Mouse (Mus musculus) large intestine, adult 2 months (tissue): ENCODE data around the gene Krt32. TPM values are rescaled to one million over a fixed set of nuclear protein-coding genes. Genes with fewer than 3 reads are reported as not detected.

ENCODE experiments used
- DNase-seq: peaks from one replicate; pipeline ENCODE4 v3.0.0-alpha.2; 2012; ENCODE audit warnings: low read depth, low spot score
- WGBS: fragments of 180-500 bp; shearing (Covaris S2); methylation state at CpG from one replicate; pipeline ENCODE4 v1.1.7; 2018; 5-methylcytosine and 5-hydroxymethylcytosine counted together
- polyA plus RNA-seq: library from polyadenylated mRNA; depleted of rRNA; stranded (reverse); fragments of >200 nt; gene quantifications from 2 replicates; pipeline ENCODE4 v1.2.3, GENCODE M21; 2012; rRNA removed

Krt32 gene
- polyA plus RNA-seq, 1 experiment, result 0.25 TPM

DNA sequence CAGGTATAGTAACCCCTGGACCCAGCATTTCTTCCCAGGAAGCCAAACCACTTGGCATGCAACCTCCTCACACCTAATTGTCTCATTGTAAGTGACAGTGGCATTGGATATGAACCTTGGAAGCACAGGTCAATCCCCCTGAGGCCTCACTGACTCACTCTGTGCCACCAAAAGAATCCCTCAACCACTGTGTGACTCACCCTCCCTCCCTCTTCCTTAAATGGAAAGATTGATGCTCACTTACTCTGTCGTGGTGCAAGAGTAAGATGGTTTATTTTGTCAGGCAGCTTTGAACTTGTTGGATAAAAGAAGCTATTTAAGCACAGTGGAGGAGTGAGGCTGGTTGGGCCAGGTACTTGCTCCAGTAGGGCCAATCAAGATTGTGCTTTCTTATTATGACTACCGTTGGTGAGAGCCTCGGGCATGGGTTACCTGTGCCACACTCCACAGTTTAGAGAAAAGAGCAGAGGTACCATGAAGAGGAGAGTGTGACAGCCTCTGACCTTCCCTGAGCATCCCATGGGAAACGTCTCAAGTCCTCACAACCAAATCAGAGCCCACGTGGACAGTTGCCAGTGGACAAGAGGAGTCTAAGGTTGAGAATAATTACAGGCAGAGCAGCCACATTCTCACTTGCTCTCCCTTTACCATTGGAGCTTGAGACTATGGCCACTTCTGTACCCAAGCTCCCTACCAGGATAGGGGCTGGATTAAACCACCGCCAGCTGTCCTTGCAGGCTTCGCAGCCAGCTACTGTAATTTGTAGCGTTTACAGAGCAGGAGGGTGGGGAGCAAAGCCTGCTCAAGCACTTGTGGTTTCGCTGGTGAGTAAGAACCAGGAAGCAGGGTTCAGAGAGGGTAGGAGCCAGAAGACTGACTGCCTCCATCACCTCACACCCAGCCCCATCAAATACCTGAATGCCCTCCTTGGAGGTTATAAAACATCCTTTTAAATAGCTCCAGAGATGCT lies 32.1 kb downstream of the Krt32 start:
- 38% methylated on average over 9 of the region's 9 CpGs for WGBS

DNA sequence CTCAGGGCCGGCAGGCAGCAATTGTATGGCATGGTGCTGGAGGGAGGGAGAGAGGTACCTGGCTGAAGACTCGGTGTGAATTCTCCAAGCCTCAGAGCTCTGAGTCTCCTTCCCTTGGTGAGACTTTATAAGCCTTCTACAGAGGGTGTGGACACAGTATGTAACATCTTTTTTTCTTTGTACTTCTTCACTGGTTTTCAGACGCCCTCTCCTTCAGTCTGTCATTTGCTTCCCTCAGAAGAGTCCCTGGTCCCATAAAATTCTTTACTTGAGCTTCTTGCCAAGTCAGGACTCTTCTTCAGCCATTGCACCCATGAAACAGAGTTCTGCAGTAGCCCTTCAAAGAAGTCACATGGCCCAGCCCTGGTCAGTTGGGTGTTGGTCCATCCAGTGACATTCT lies 37.6 kb downstream of the Krt32 start, which contains the start of gene Krt31:
TSS of gene Krt31 (minus strand) at position 101 of the 400 bp plus-strand sequence.
- DNase-seq, result no peak

More for the DNA sequence above, 32.1 kb downstream of the Krt32 start:
- DNase-seq, result no peak

DNA sequence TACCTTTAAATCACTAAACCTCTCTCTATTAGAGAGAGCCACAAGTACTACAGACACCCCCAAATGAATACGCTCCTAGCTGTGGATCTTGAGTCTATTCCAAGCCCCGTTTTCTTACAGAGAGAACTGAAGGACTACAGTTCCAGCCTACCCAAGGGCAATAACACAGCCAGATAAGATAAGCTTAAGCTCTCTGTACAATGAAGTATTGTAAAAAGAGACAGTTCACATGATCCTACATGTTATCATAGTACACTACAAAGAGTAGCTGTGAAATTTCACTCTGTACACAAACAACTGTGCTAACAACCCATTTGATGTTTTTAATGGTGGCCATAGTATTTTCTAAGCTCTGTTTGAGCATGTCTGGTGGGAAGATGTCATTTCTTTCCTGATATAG lies 40.8 kb downstream of the Krt32 start:
- DNase-seq, result no peak
- WGBS, result 44% methylated on average over 2 of the region's 2 CpGs

More for the DNA sequence above, 37.6 kb downstream of the Krt32 start, which contains the start of gene Krt31:
- WGBS, result 87% methylated on average over 3 of the region's 3 CpGs

DNA sequence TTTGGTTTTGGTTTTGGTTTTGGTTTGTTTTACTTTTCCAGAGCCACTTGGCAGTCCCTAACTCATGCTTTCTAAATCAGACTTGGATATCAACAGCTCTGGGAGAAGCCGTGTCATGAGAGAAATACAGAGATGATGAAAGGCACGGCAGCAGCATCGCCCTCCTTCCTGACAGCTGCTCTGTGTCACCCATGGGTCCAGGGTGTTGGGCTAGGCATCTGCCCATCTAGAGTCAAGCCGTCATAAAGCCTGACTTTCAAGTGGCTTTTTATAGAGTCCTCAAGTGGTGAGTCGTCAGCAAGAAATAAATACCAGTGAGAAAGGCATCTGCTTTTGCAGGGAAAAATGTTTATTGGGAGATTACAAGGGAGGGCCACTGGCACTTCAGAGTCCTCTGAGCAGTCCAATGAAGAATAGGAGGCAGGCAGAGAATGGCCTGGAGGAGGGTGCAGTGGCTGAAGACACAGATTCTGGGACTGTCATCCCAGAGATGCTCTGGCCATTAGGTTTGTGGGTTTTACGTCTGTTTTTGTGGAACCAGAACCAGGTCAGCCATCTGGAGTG lies 41.6 kb downstream of the Krt32 start:
- DNase-seq, result no peak
- WGBS, result 31% methylated on average over 6 of the region's 6 CpGs

DNA sequence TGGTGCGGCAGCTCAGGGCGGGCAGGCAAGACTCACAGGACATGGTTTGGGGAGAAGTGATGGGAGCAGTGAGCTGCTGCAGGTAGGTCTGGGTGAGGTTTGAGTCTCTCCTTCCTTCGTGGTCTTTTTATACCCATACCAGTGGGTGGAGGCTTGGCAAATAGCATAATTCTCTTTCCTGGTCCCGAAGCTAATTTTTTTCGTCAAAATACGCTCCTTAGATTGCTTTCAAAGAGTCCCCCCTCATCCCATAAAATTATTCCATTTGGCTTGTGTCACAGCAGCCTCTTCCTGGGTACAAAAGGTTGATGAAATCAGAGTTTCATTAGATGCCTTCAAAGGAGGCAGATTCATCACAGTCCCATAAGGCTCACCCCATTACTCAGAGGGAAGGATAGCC lies 46.6 kb downstream of the Krt32 start, which contains the start of gene Krt34:
TSS of gene Krt34 (minus strand) at position 101 of the 400 bp plus-strand sequence.
- DNase-seq, result no peak
- WGBS, result 84% methylated on average over 6 of the region's 6 CpGs

Other genes starting within 250 kb of the Krt32 start
- gene Krtap4-16, start 236.6 kb downstream of the Krt32 start, polyA plus RNA-seq, result 0.11 and 0.33 TPM in 2 replicates
- gene Gm11568, start 230.3 kb downstream of the Krt32 start, polyA plus RNA-seq, result not detected in 2 replicates
- gene Gm11559, start 223.8 kb downstream of the Krt32 start, polyA plus RNA-seq, result not detected in 2 replicates
- gene Krtap9-1, start 214.8 kb downstream of the Krt32 start, polyA plus RNA-seq, result not detected in 2 replicates
- gene Gm11567, start 209.0 kb downstream of the Krt32 start, polyA plus RNA-seq, result not detected in 2 replicates
- gene Krtap31-1, start 180.3 kb downstream of the Krt32 start, polyA plus RNA-seq, result not detected in 2 replicates
- not detected in 2 replicates for gene Gm11565, start 173.5 kb downstream of the Krt32 start, polyA plus RNA-seq
- not detected in 2 replicates for gene Krtap31-2, start 151.9 kb downstream of the Krt32 start, polyA plus RNA-seq
- not detected in 2 replicates for gene Krtap9-5, start 139.8 kb downstream of the Krt32 start, polyA plus RNA-seq
- gene Krtap29-1, start 109.2 kb downstream of the Krt32 start, polyA plus RNA-seq, result not detected in 2 replicates
- not detected in 2 replicates for gene Krtap16-1, start 101.6 kb downstream of the Krt32 start, polyA plus RNA-seq
- gene Krtap17-1, start 94.2 kb downstream of the Krt32 start, polyA plus RNA-seq, result not detected in 2 replicates
- gene Krt33a, start 72.0 kb downstream of the Krt32 start, polyA plus RNA-seq, result not detected in 2 replicates
- gene Krt33b, start 58.4 kb downstream of the Krt32 start, polyA plus RNA-seq, result not detected in 2 replicates
- gene Krt34, start 46.7 kb downstream of the Krt32 start, polyA plus RNA-seq, result not detected in 2 replicates
- gene Krt31, start 37.7 kb downstream of the Krt32 start, polyA plus RNA-seq, result 0.19 and 0.25 TPM in 2 replicates
- 0.12 and 0.55 TPM in 2 replicates for gene Krt35, start 8.0 kb upstream of the Krt32 start, polyA plus RNA-seq
- 0.11 TPM in 1 of 2 replicates, not detected in the other for gene Krt36, start 17.4 kb upstream of the Krt32 start, polyA plus RNA-seq
- 0.16 TPM in 1 of 2 replicates, not detected in the other for gene Krt13, start 33.3 kb upstream of the Krt32 start, polyA plus RNA-seq
- gene Krt15, start 47.7 kb upstream of the Krt32 start, polyA plus RNA-seq, result 0.26 and 0.36 TPM in 2 replicates
- gene Krt19, start 60.4 kb upstream of the Krt32 start, polyA plus RNA-seq, result 2,546 and 2,690 TPM in 2 replicates
- not detected in 2 replicates for gene Krt9, start 105.0 kb upstream of the Krt32 start, polyA plus RNA-seq
- gene Krt14, start 119.3 kb upstream of the Krt32 start, polyA plus RNA-seq, result 0.16 TPM in 1 of 2 replicates, not detected in the other
- 0.07 TPM in 2 replicates for gene Krt16, start 160.7 kb upstream of the Krt32 start, polyA plus RNA-seq
- gene Krt17, start 172.8 kb upstream of the Krt32 start, polyA plus RNA-seq, result 1.9 and 2.2 TPM in 2 replicates
- not detected in 2 replicates for gene Krt42, start 181.6 kb upstream of the Krt32 start, polyA plus RNA-seq
- gene Eif1, start 231.7 kb upstream of the Krt32 start, polyA plus RNA-seq, result 146 and 159 TPM in 2 replicates
- gene Gast, start 246.2 kb upstream of the Krt32 start, polyA plus RNA-seq, result not detected in 2 replicates